Mouse (Mus musculus): ENCODE results near the gene Tmem144. TPM values are rescaled to one million over a fixed set of nuclear protein-coding genes. Genes with fewer than 3 reads are reported as not detected.

Tmem144 gene
- polyA plus RNA-seq, 1 experiment from 2014 or later, result 3.2 TPM

- Histone ChIP-seq H3K27me3 (no peaks in the 10 kb centered on the region), H3K36me3 (no peaks in the 10 kb centered on the region), H3K9ac (no peak overlapping the region), H3K4me1 (no peaks in the 10 kb centered on the region), H3K9me3 (no peaks in the 10 kb centered on the region), H3K4me3 (no peak overlapping the region), H3K27ac (no peak overlapping the region), H3K4me2 (replicated peaks) (no peak overlapping the region)
- WGBS, result 78% methylated on average over 3 of the region's 3 CpGs
- no peak for ATAC-seq (ENCODE audit: insufficient number of reproducible peaks, insufficient read depth, low FRiP score, low TSS enrichment)
These were observed 5.6 kb upstream of the Tmem144 start for GRCm38 (mm10) chr3:79858221-79858620.

GRCm38 (mm10) chr3:79857780-79858179, 5.2 kb upstream of the Tmem144 start:
- no peak overlapping the region for H3K4me3 ChIP-seq
- no peak overlapping the region for H3K4me2 ChIP-seq (replicated peaks)
- H3K27ac ChIP-seq, result no peak overlapping the region
- H3K27me3 ChIP-seq, result no peaks in the 10 kb centered on the region
- H3K36me3 ChIP-seq, result no peaks in the 10 kb centered on the region
- no peaks in the 10 kb centered on the region for H3K9me3 ChIP-seq
- ATAC-seq (ENCODE audit: insufficient number of reproducible peaks, insufficient read depth, low FRiP score, low TSS enrichment), result no peak
- no peaks in the 10 kb centered on the region for H3K4me1 ChIP-seq
- WGBS, result 81% methylated on average over 5 of the region's 5 CpGs
- no peak overlapping the region for H3K9ac ChIP-seq

- no peak overlapping the region for H3K4me2 ChIP-seq (replicated peaks)
- H3K27ac ChIP-seq, result no peak overlapping the region
- H3K4me1 ChIP-seq, result no peaks in the 10 kb centered on the region
- no peaks in the 10 kb centered on the region for H3K27me3 ChIP-seq
- WGBS, result 83% methylated on average over 3 of the region's 3 CpGs
- ATAC-seq (ENCODE audit: insufficient number of reproducible peaks, insufficient read depth, low FRiP score, low TSS enrichment), result no peak
- H3K36me3 ChIP-seq, result no peaks in the 10 kb centered on the region
- no peak overlapping the region for H3K4me3 ChIP-seq
- no peak overlapping the region for H3K9ac ChIP-seq
- H3K9me3 ChIP-seq, result no peaks in the 10 kb centered on the region
These were observed 465 bp downstream of the Tmem144 start for GRCm38 (mm10) chr3:79852108-79852507.

- Histone ChIP-seq H3K9ac (no peak overlapping the region), H3K4me3 (no peak overlapping the region), H3K9me3 (no peaks in the 10 kb centered on the region), H3K4me1 (no peaks in the 10 kb centered on the region), H3K4me2 (replicated peaks) (no peak overlapping the region), H3K27me3 (no peaks in the 10 kb centered on the region), H3K27ac (no peak overlapping the region), H3K36me3 (no peaks in the 10 kb centered on the region)
- no peak for ATAC-seq (ENCODE audit: insufficient number of reproducible peaks, insufficient read depth, low FRiP score, low TSS enrichment)
- WGBS, result 30% methylated on average over 6 of the region's 6 CpGs
These were observed 1.9 kb downstream of the Tmem144 start for GRCm38 (mm10) chr3:79850656-79851055.

GRCm38 (mm10) chr3:79849621-79850020, 3.0 kb downstream of the Tmem144 start:
- no peaks in the 10 kb centered on the region for H3K27me3 ChIP-seq
- no peak for ATAC-seq (ENCODE audit: insufficient number of reproducible peaks, insufficient read depth, low FRiP score, low TSS enrichment)
- WGBS, result 88% methylated on average over 2 of the region's 2 CpGs
- no peaks in the 10 kb centered on the region for H3K9me3 ChIP-seq
- no peak overlapping the region for H3K4me2 ChIP-seq (replicated peaks)
- H3K4me1 ChIP-seq, result no peaks in the 10 kb centered on the region
- H3K27ac ChIP-seq, result no peak overlapping the region
- no peak overlapping the region for H3K4me3 ChIP-seq
- H3K9ac ChIP-seq, result no peak overlapping the region
- no peaks in the 10 kb centered on the region for H3K36me3 ChIP-seq

GRCm38 (mm10) chr3:79848841-79849240, 3.7 kb downstream of the Tmem144 start:
- Histone ChIP-seq H3K36me3 (no peaks in the 10 kb centered on the region), H3K27ac (no peak overlapping the region), H3K4me1 (no peaks in the 10 kb centered on the region), H3K9ac (no peak overlapping the region), H3K4me2 (replicated peaks) (no peak overlapping the region), H3K27me3 (no peaks in the 10 kb centered on the region), H3K4me3 (no peak overlapping the region), H3K9me3 (no peaks in the 10 kb centered on the region)
- ATAC-seq (ENCODE audit: insufficient number of reproducible peaks, insufficient read depth, low FRiP score, low TSS enrichment), result no peak
- WGBS, result 38% methylated on average over 4 of the region's 4 CpGs

- no peak for ATAC-seq (ENCODE audit: insufficient number of reproducible peaks, insufficient read depth, low FRiP score, low TSS enrichment)
- no peaks in the 10 kb centered on the region for H3K9me3 ChIP-seq
- H3K27me3 ChIP-seq, result no peaks in the 10 kb centered on the region
- no peaks in the 10 kb centered on the region for H3K36me3 ChIP-seq
- 72% methylated on average over 5 of the region's 5 CpGs for WGBS
- H3K27ac ChIP-seq, result no peak overlapping the region
- H3K4me3 ChIP-seq, result no peak overlapping the region
- H3K4me1 ChIP-seq, result no peaks in the 10 kb centered on the region; the same call in 1 of the 2 replicates
- no peak overlapping the region for H3K9ac ChIP-seq
- H3K4me2 ChIP-seq (replicated peaks), result no peak overlapping the region
These were observed 5.9 kb downstream of the Tmem144 start for GRCm38 (mm10) chr3:79846633-79847032.

DNA sequence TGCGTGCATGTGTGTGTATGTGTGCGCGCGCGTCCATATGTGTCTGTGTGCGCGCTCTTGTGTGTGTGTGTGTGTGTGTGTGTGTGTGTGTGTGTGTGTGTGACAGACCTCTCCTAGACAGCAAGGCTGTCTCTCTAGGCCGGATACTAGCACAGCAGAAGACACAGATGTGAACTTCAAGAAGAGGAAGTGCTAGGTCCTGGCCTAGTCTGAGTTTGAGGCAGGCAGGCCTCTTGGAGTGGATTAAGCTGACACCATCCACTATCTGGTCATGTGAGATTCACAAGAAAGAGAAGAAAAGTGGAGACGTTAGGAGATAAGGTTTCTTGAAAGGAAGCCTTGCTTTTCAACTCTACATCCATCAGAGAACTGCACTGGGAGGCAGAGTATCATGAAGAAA, 8.6 kb downstream of the Tmem144 start:
- WGBS, result 90% methylated on average over 9 of the region's 9 CpGs

GRCm38 (mm10) chr3:79842616-79843016, 10.0 kb downstream of the Tmem144 start:
- Histone ChIP-seq H3K4me2 (replicated peaks) (peak overlapping the region; percentile 53), H3K9me3 (no peaks in the 10 kb centered on the region), H3K27me3 (no peaks in the 10 kb centered on the region), H3K27ac (peak overlapping the region; percentile 65), H3K9ac (peak overlapping the region; percentile 44), H3K4me3 (peak overlapping the region; percentile 46), H3K36me3 (no peaks in the 10 kb centered on the region), H3K4me1 (no peaks in the 10 kb centered on the region; the same call in 1 of the 2 replicates)
- under 1% methylated on average over 19 of the region's 19 CpGs for WGBS
- ATAC-seq (ENCODE audit: insufficient number of reproducible peaks, insufficient read depth, low FRiP score, low TSS enrichment), result peak; percentile 86

More for the DNA sequence above, 8.6 kb downstream of the Tmem144 start:
- ATAC-seq (ENCODE audit: insufficient number of reproducible peaks, insufficient read depth, low FRiP score, low TSS enrichment), result no peak
- H3K4me3 ChIP-seq, result no peak overlapping the region
- no peak overlapping the region for H3K27ac ChIP-seq
- no peaks in the 10 kb centered on the region for H3K36me3 ChIP-seq
- no peak overlapping the region for H3K4me2 ChIP-seq (replicated peaks)
- H3K4me1 ChIP-seq, result no peaks in the 10 kb centered on the region; the same call in 1 of the 2 replicates
- no peaks in the 10 kb centered on the region for H3K9me3 ChIP-seq
- H3K9ac ChIP-seq, result no peak overlapping the region
- no peaks in the 10 kb centered on the region for H3K27me3 ChIP-seq

- Histone ChIP-seq H3K4me1 (no peaks in the 10 kb centered on the region; the same call in 1 of the 2 replicates), H3K36me3 (no peaks in the 10 kb centered on the region), H3K27ac (no peak overlapping the region), H3K9me3 (no peaks in the 10 kb centered on the region), H3K4me3 (peak overlapping the region; percentile 46), H3K4me2 (replicated peaks) (peak overlapping the region; percentile 53), H3K27me3 (no peaks in the 10 kb centered on the region), H3K9ac (peak overlapping the region; percentile 44; the same call in 1 of the 2 replicates)
- WGBS, result 13% methylated on average over 12 of the region's 12 CpGs
- ATAC-seq (ENCODE audit: insufficient number of reproducible peaks, insufficient read depth, low FRiP score, low TSS enrichment), result peak; percentile 39; the same call in 1 of the 2 replicates
These were observed 10.4 kb downstream of the Tmem144 start for GRCm38 (mm10) chr3:79842165-79842564.

DNA sequence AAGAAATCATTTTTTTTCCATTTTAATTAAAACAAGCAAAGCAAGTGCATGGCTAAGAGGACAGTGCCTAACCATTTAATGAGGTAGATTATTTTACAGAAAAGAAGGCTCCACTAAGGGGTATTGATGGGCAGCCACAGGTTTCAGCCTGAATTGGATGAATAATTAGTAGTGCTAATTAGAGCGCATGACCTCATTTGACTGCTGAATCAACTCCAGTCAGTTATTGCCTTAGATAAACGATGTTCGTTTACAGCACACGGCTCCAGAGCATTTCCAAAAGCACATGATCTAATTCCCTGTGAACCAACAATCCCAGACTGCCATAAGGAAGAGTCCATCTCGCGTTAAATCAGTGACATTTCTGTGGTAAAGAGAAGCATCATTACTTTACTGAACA, 11.1 kb downstream of the Tmem144 start:
- no peaks in the 10 kb centered on the region; the same call in 1 of the 2 replicates for H3K4me1 ChIP-seq
- no peak overlapping the region for H3K27ac ChIP-seq
- no peaks in the 10 kb centered on the region for H3K27me3 ChIP-seq
- no peak overlapping the region for H3K9ac ChIP-seq
- 81% methylated on average over 6 of the region's 6 CpGs for WGBS
- peak overlapping the region; percentile 46 for H3K4me3 ChIP-seq
- peak overlapping the region; percentile 53 for H3K4me2 ChIP-seq (replicated peaks)
- ATAC-seq (ENCODE audit: insufficient number of reproducible peaks, insufficient read depth, low FRiP score, low TSS enrichment), result no peak
- no peaks in the 10 kb centered on the region for H3K36me3 ChIP-seq
- no peaks in the 10 kb centered on the region for H3K9me3 ChIP-seq

DNA sequence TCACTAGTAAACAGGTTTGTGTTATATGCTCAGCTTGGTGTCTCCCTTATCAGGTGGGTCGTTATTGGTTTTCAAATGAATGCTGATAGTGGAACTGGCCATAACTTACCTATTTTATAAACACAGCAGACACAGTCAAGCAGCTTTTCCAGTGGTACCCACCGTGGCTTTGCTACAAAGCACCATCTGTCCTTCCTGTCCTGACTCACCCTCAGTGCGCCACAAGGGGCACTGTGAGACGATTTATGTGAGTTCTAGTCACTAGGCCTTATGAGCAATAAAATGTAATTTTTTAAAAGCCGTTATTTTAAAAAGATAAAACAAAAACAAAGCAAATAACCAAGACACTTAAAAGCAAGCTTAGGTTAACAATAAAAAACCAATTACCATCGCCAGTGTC, 13.8 kb downstream of the Tmem144 start:
- no peaks in the 10 kb centered on the region for H3K36me3 ChIP-seq
- no peak overlapping the region for H3K27ac ChIP-seq
- H3K4me3 ChIP-seq, result no peak overlapping the region
- H3K27me3 ChIP-seq, result no peaks in the 10 kb centered on the region
- WGBS, result 55% methylated on average over 6 of the region's 6 CpGs
- H3K4me2 ChIP-seq (replicated peaks), result no peak overlapping the region
- H3K4me1 ChIP-seq, result no peaks in the 10 kb centered on the region; the same call in 1 of the 2 replicates
- no peaks in the 10 kb centered on the region for H3K9me3 ChIP-seq
- H3K9ac ChIP-seq, result no peak overlapping the region
- ATAC-seq (ENCODE audit: insufficient number of reproducible peaks, insufficient read depth, low FRiP score, low TSS enrichment), result no peak

GRCm38 (mm10) chr3:79829289-79829688, 23.3 kb downstream of the Tmem144 start:
- no peak for ATAC-seq (ENCODE audit: insufficient number of reproducible peaks, insufficient read depth, low FRiP score, low TSS enrichment)
- Histone ChIP-seq H3K36me3 (no peaks in the 10 kb centered on the region), H3K4me1 (no peaks in the 10 kb centered on the region), H3K27ac (no peak overlapping the region), H3K9me3 (no peaks in the 10 kb centered on the region), H3K4me2 (replicated peaks) (no peak overlapping the region), H3K4me3 (no peak overlapping the region), H3K9ac (no peak overlapping the region), H3K27me3 (no peaks in the 10 kb centered on the region)
